Mouse (Mus musculus): ENCODE results near the gene Plekho1. TPM values are rescaled to one million over a fixed set of nuclear protein-coding genes. Genes with fewer than 3 reads are reported as not detected.

The Plekho1 gene
- polyA plus RNA-seq, 1 experiment from 2014 or later: 95.1 TPM

DNA sequence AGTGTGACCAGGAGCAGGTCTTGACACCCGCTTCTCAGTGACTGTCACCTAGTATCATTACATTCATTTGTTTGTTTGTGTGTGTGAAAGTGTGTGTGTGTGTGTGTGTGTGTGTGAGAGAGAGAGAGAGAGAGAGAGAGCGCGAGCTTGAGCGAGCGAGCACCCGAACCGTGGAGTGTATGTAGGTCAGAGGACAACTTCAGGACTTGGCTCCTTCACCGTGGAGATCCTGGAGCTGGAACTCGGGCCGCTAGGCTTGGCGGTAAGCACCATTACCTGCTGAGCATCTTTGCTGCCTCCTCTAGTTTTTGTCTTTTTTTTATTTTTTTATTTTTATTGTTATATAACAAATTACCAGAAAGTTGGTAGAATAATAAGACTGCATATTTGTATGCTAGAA is 34.0 kb upstream of the Plekho1 start:
- Histone ChIP-seq H3K9me3 (no peaks in the 10 kb centered on the region), H3K27me3 (no peaks in the 10 kb centered on the region), H3K36me3 (replicated peaks) (peaks cover 13% of the 10 kb centered on the region; the same call in 1 of the 2 replicates), H3K27ac (no peak overlapping the region), H3K9ac (no peak overlapping the region), H3K4me2 (no peak overlapping the region), H3K4me1 (no peaks in the 10 kb centered on the region), H3K4me3 (replicated peaks) (no peak overlapping the region)
- 94% methylated on average over 11 of the region's 11 CpGs for WGBS
- no peak for ATAC-seq (ENCODE audit: low FRiP score)

DNA sequence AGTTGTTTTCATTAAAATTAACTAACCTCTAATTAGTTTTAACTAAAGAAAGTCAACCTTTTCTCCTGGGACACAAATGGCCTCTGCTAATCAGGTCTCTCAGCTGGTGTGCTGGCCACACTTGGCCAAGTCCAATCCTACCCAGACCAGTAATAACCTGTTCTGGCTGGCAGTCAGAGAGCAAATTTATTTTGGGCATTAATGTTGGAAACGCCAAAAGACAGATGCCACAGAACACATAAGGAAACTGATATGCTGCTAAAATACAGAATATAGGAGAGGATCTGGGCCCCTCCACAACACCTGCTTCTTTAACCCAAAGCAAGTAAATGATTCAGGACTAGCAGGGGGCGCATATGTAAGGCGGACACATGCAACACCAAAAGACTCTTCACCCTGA is 33.5 kb upstream of the Plekho1 start:
- H3K9ac ChIP-seq: no peak overlapping the region
- WGBS: 91% methylated on average over 3 of the region's 3 CpGs
- peaks cover 13% of the 10 kb centered on the region; the same call in 1 of the 2 replicates for H3K36me3 ChIP-seq (replicated peaks)
- no peak for ATAC-seq (ENCODE audit: low FRiP score)
- H3K9me3 ChIP-seq: no peaks in the 10 kb centered on the region
- no peak overlapping the region for H3K4me3 ChIP-seq (replicated peaks)
- no peak overlapping the region for H3K27ac ChIP-seq
- H3K4me1 ChIP-seq: no peaks in the 10 kb centered on the region
- H3K4me2 ChIP-seq: no peak overlapping the region
- no peaks in the 10 kb centered on the region for H3K27me3 ChIP-seq

DNA sequence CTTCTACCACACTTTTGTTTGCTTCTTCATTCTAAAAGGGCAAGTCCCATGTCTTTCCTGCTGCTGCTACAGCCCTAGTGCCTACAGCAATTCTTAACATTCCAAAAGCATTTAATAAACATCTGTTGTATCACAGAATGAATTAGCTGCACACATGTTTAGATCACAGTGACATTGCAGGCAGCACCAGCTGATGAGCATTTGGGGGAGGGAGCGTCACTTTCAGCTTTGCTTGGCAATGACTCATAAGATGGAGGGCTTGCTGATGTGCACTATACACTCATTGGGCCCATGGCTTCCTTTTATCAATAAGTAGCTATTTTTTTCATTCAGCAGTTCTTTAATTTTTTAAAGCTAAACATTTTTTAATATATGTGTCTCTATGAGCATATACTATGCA is 32.1 kb upstream of the Plekho1 start:
- no peak overlapping the region for H3K4me3 ChIP-seq (replicated peaks)
- ATAC-seq (ENCODE audit: low FRiP score): no peak

GRCm38 (mm10) chr3:96027145-96027544 is 31.3 kb upstream of the Plekho1 start:
- H3K4me2 ChIP-seq: no peak overlapping the region
- no peaks in the 10 kb centered on the region for H3K9me3 ChIP-seq
- H3K36me3 ChIP-seq (replicated peaks): peaks cover 8% of the 10 kb centered on the region; the same call in 1 of the 2 replicates
- H3K4me1 ChIP-seq: no peaks in the 10 kb centered on the region
- no peak overlapping the region for H3K9ac ChIP-seq
- H3K27me3 ChIP-seq: no peaks in the 10 kb centered on the region
- WGBS: 100% methylated on average over 1 of the region's 1 CpGs
- no peak overlapping the region for H3K27ac ChIP-seq
- H3K4me3 ChIP-seq (replicated peaks): no peak overlapping the region
- ATAC-seq (ENCODE audit: low FRiP score): no peak

More for the DNA sequence above, 32.1 kb upstream of the Plekho1 start:
- H3K9me3 ChIP-seq: no peaks in the 10 kb centered on the region
- no peak overlapping the region for H3K27ac ChIP-seq
- H3K27me3 ChIP-seq: no peaks in the 10 kb centered on the region
- 78% methylated on average over 1 of the region's 1 CpGs for WGBS
- no peak overlapping the region for H3K4me2 ChIP-seq
- no peak overlapping the region for H3K9ac ChIP-seq
- H3K4me1 ChIP-seq: no peaks in the 10 kb centered on the region
- H3K36me3 ChIP-seq (replicated peaks): peaks cover 12% of the 10 kb centered on the region; the same call in 1 of the 2 replicates

- H3K9me3 ChIP-seq: no peaks in the 10 kb centered on the region
- no peaks in the 10 kb centered on the region for H3K36me3 ChIP-seq (replicated peaks)
- no peak for ATAC-seq (ENCODE audit: low FRiP score)
- no peaks in the 10 kb centered on the region for H3K27me3 ChIP-seq
- H3K4me1 ChIP-seq: no peaks in the 10 kb centered on the region
- WGBS: 85% methylated on average over 5 of the region's 5 CpGs
- H3K9ac ChIP-seq: no peak overlapping the region
- H3K4me3 ChIP-seq (replicated peaks): no peak overlapping the region
- H3K4me2 ChIP-seq: no peak overlapping the region
- no peak overlapping the region for H3K27ac ChIP-seq
Measured at GRCm38 (mm10) chr3:96021421-96022128, 25.8 kb upstream of the Plekho1 start.

DNA sequence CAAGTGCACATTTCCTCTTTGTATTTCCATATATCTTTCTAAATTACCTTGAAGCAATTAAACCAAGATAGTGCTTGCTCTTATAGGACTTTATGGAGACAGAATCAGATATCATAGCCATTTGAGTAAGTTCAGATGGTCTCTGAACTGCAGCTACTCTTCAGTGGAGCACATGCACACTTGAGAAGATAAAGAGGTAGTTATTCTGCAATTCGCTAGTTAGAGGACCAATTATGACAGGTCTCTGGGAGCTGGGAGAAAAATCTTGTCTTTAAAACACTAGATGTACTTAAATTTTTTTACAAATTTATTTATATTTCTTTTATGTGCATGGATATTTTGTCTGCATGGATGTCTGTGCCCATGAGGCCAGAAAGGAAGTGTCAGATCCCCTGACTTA is 24.9 kb upstream of the Plekho1 start:
- Histone ChIP-seq H3K4me1 (no peaks in the 10 kb centered on the region), H3K27ac (no peak overlapping the region), H3K9ac (no peak overlapping the region), H3K36me3 (replicated peaks) (no peaks in the 10 kb centered on the region), H3K4me2 (no peak overlapping the region), H3K9me3 (no peaks in the 10 kb centered on the region), H3K27me3 (no peaks in the 10 kb centered on the region), H3K4me3 (replicated peaks) (no peak overlapping the region)
- no peak for ATAC-seq (ENCODE audit: low FRiP score)
- WGBS: 86% methylated on average over 1 of the region's 1 CpGs

DNA sequence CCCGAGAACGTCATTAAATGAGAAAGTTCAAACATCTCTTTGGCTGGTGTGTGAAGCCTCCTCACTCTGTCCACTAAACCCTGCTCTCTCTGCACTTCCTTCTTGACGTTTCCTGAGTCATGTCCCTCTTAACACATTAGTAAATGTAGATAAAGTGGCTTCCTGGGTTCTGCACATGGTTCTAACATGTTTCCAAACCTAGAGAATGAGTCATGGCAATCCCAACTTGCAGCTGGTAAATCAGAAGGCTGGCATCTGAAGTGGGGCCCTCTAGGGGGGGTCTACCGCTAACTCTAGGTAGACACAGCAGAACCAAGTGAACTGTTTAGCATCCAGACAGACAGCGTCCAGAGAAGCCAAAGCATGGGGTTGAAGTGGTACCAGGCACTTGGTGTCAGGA is 21.7 kb upstream of the Plekho1 start:
- ATAC-seq (ENCODE audit: low FRiP score): no peak
- no peak overlapping the region for H3K4me3 ChIP-seq (replicated peaks)
- no peak overlapping the region for H3K9ac ChIP-seq
- no peaks in the 10 kb centered on the region for H3K36me3 ChIP-seq (replicated peaks)
- no peaks in the 10 kb centered on the region for H3K9me3 ChIP-seq
- H3K27me3 ChIP-seq: no peaks in the 10 kb centered on the region
- WGBS: 80% methylated on average over 5 of the region's 5 CpGs
- H3K4me1 ChIP-seq: no peaks in the 10 kb centered on the region
- no peak overlapping the region for H3K4me2 ChIP-seq
- no peak overlapping the region for H3K27ac ChIP-seq

DNA sequence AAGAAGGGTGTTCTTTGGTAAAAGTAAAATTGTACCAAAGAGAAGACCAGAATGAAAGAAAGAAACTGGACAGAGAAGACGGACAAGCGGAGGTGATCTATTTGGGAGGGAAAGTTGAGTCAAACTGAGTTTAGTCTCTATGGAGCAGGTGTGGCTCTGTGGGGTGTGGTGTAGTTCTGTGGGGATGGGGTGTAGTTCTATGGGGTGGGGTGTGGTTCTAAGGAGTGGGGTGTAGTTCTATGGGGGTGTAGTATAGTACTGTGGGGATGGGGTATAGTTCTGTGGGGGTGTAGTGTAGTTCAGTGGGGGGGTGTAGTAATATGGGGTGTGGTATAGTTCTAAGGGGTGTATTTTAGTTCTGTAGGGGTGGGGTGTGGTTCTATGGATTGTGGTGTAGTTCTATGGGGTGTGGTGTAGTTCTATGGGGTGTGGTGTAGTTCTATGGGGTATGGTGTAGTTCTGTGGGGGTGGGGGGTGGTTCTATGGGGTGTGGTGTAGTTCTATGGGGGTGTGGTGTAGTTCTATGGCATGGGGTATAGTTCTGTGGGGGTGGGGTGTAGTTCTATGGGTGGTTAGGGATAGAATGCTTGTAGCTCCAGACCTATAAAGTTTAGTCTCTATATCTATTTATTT is 20.6 kb upstream of the Plekho1 start:
- Histone ChIP-seq H3K9me3 (no peaks in the 10 kb centered on the region), H3K4me3 (replicated peaks) (no peak overlapping the region), H3K27me3 (no peaks in the 10 kb centered on the region), H3K4me1 (no peaks in the 10 kb centered on the region), H3K27ac (no peak overlapping the region), H3K36me3 (replicated peaks) (no peaks in the 10 kb centered on the region), H3K9ac (no peak overlapping the region), H3K4me2 (no peak overlapping the region)
- no peak for ATAC-seq (ENCODE audit: low FRiP score)
- 94% methylated on average over 2 of the region's 2 CpGs for whole genome bisulfite sequencing

GRCm38 (mm10) chr3:96015681-96016080 is 19.9 kb upstream of the Plekho1 start:
- 92% methylated on average over 2 of the region's 2 CpGs for WGBS
- ATAC-seq (ENCODE audit: low FRiP score): no peak
- H3K9me3 ChIP-seq: no peaks in the 10 kb centered on the region
- H3K4me2 ChIP-seq: no peak overlapping the region
- no peak overlapping the region for H3K27ac ChIP-seq
- no peaks in the 10 kb centered on the region for H3K27me3 ChIP-seq
- no peaks in the 10 kb centered on the region for H3K4me1 ChIP-seq
- H3K4me3 ChIP-seq (replicated peaks): no peak overlapping the region
- no peak overlapping the region for H3K9ac ChIP-seq
- peaks cover 5% of the 10 kb centered on the region; the same call in 1 of the 2 replicates for H3K36me3 ChIP-seq (replicated peaks)

DNA sequence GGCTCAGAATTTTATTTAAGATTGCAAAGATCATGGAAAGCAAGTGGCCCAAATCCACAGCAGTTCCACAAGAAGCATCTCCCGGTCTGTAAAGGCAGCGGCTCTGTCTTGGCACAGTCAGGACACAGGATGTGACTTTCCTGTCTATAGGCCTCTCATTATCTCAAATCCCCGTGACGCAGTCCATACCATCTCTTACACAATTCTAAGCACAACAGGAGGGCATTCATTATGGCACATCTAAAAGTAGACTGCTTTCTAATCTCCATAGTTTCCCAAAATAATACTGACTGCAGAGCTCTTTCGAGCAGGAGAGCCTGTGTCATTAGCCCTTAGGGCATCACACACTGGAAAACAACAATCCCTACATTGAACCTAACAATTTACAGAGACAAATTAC is 17.0 kb upstream of the Plekho1 start:
- no peaks in the 10 kb centered on the region for H3K27me3 ChIP-seq
- no peaks in the 10 kb centered on the region for H3K4me1 ChIP-seq
- H3K9me3 ChIP-seq: no peaks in the 10 kb centered on the region
- no peak for ATAC-seq (ENCODE audit: low FRiP score)
- 47% methylated on average over 5 of the region's 5 CpGs for WGBS
- H3K4me3 ChIP-seq (replicated peaks): no peak overlapping the region
- H3K36me3 ChIP-seq (replicated peaks): peaks cover 7% of the 10 kb centered on the region; the same call in 1 of the 2 replicates
- H3K9ac ChIP-seq: no peak overlapping the region
- no peak overlapping the region for H3K27ac ChIP-seq
- no peak overlapping the region for H3K4me2 ChIP-seq

DNA sequence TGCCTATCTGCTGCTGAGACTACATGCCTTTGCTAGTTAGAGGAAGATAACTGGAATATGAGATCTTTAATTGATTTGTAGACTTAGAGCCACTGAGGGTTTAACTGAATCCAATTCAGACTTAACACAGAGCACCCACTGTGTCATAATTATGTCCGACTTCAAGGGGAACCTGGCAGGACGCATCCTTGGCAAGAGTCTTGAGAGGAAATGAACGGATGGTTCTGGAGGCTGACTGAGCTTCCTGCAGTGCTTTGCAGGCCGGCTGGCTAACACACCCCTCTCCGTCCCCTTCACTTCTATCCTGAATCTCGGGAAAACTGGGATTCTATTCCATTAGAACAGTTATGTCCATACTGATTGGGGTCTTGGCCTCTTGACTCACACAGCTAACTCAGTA is 12.7 kb upstream of the Plekho1 start:
- WGBS: 84% methylated on average over 6 of the region's 6 CpGs
- Histone ChIP-seq H3K4me1 (no peaks in the 10 kb centered on the region), H3K4me3 (replicated peaks) (no peak overlapping the region), H3K27me3 (no peaks in the 10 kb centered on the region), H3K9ac (no peak overlapping the region), H3K27ac (no peak overlapping the region), H3K9me3 (no peaks in the 10 kb centered on the region), H3K4me2 (no peak overlapping the region), H3K36me3 (replicated peaks) (peaks cover 7% of the 10 kb centered on the region; the same call in 1 of the 2 replicates)
- no peak for ATAC-seq (ENCODE audit: low FRiP score)

GRCm38 (mm10) chr3:96001560-96001959 is 5.8 kb upstream of the Plekho1 start:
- Histone ChIP-seq H3K27ac (no peak overlapping the region), H3K4me3 (replicated peaks) (no peak overlapping the region), H3K27me3 (no peaks in the 10 kb centered on the region), H3K4me2 (no peak overlapping the region), H3K9ac (no peak overlapping the region), H3K36me3 (replicated peaks) (0 out of 2 replicates have a peak, but pooled peaks cover 9% of the 10 kb centered on the region), H3K9me3 (no peaks in the 10 kb centered on the region), H3K4me1 (peaks cover 21% of the 10 kb centered on the region)
- 95% methylated on average over 1 of the region's 1 CpGs for WGBS
- no peak for ATAC-seq (ENCODE audit: low FRiP score)
